Mouse (Mus musculus): ENCODE measurements around the gene Clec4a4.
"Not testable (repeated sequence)": the region's sequence is repeated elsewhere in the genome, so short reads cannot be mapped to it uniquely, and the experiment has no call there.

Gene Clec4a4

GRCm38 (mm10) chr6:122989876-122990437, at the start of gene Clec4a4:
Clec4a4 (plus strand) TSS chr6:122990367.
- DNase-seq (ENCODE audit: low spot score in 2 of 2), result no peak

DNA sequence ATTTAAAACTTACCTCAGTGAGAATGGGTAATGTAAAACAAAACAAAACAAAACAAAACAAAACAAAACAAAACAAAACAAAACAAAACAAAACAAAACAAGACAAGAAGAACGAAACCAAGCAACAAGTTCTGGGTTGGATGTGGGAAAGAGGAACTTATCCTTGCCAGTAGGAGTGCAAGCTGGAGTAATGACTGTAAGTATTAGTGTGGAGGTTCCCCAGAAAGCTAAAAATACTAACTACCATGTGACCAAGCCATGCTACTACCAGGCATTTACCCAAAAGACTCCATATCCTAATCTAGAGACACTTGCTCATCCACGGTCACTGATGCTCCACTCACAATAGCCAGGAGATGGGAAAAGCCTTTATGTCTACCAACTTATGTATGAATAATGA, 43.4 kb upstream of the Clec4a4 start:
- no peak for DNase-seq (ENCODE audit: low spot score in 2 of 2)

DNA sequence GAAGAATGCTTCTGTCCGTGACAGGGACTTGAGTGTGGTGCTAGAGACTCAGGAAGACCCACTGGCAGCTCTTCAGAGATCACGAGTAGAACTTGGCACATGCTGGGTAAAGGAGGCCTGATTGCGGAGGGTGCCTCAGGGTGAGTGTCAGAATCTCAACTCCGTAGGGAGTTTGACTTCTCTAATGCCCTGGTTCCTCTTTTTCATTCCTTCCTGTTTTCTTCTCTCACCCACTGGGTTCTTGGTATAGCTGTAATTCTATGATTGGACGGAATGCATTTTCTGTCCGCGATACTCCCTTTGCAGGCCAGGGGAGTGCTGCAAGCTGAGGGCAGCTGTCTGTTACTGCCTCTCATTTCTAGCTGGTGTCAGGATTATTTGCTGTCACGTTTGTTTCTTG, 37.8 kb upstream of the Clec4a4 start, which contains the start of gene Clec4a3:
Gene Clec4a3 (plus strand): TSS at position 115 of the 400 bp plus-strand sequence.
- DNase-seq (ENCODE audit: low spot score in 2 of 2), result no peak

DNA sequence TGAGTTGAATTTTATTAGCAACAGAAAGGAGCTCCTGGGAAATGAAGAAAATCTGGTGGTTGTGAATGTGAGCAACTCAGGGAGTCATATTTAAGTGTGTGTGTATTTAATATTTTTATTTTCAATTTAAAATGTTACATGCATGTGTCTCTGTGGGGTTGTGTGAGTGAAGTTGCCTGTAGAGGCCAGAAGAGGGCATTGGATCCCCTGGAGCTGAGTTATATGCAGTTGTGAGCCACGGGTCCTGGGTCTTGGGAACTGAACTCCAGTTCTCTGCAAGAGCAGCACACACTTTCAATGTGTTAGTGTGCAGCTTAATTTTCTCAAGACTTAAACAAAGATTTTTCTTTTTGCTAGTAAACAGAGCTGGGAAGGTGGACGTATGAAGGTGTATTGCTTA, 25.6 kb upstream of the Clec4a4 start:
- DNase-seq (ENCODE audit: low spot score in 2 of 2), result no peak

DNA sequence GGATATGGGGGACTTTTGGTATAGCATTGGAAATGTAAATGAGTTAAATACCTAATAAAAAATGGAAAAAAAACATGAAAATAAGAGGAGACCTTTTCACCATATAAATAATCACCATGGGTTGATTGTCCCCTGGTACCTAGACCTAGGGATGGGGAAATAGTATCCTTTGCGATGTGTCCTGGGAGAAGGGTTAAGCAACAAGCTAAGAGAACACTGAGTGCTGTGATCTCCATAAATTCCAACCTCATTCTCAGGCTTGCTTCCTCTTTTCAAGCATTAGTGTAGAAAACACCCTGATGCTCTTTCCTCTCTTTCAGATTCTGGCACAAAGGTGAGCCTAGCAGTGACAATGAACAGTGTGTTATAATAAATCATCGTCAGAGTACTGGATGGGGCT, 21.1 kb upstream of the Clec4a4 start:
- no peak for DNase-seq (ENCODE audit: low spot score in 2 of 2)

DNA sequence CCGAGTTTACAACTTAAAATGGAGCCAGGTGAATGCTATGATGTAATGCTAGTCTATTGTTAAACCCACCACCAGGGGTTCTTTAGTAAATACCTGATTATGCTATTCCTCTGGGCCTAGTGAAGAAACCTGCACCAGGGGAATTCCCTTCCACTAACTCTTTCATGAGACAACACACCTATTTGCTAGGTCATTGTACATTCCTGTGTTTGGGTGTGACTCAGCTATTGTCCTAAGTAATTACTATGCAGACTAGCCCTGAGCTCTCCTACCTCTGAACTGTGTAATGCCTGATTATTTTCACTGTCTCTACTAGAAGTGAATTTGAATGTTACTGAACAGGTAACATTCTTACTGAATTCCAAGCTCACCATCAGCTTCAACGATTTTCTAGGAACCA, 14.5 kb downstream of the Clec4a4 start:
- not testable (repeated sequence) for DNase-seq (ENCODE audit: low spot score in 2 of 2)

DNA sequence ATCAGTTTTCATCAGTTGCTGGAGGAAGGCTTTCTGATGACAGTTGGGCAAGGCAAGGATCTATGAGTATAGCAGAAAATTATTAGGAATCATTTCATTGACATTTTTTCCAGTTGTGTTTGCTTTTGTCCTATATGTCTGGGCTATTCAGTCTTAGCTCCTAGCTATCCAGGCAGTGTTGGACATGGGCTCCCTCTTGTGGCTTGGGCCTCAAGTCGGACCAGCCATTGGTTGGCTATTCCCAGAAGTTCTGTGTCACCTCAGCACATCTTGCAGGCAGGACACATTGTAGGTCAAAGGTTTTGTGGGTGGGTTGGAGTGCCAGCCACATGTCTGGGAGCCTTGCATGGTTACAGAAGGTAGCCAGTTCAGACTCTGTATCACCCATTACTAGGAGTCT, 15.4 kb downstream of the Clec4a4 start:
- no peak for DNase-seq (ENCODE audit: low spot score in 2 of 2)

DNA sequence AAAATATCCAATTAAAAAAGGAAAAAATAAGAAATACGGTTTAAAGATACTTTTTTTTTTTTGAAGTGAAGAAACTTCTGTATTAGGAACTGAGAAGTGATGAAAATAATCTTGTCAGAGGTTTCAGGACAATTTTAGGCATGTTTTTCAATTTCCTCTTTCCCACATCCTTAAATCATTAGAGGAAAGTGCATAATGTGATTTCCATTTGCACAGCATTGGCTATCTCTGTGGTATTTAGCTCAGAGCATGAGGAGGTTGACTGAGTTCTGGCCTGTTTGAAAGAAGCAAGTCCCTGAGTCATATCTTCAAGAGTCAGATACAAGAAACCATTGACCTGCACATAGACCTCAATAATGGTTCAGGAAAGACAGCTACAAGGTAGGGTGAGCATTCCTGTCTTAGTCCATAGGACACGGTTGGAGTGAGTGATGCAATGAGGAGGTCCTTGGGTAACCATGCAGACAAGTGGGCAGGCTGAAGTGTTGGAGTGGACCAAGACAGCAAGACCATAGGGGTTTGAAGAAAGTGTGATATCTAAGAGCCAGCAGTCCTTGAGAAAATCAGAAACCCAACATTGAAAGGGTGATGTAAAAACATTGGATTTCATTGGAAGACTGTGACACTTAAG, 59.7 kb downstream of the Clec4a4 start, which contains the start of gene Clec4b1:
Gene Clec4b1 (plus strand): TSS at position 221 of the 631 bp plus-strand sequence.
- no peak for DNase-seq (ENCODE audit: low spot score in 2 of 2)

Data from right cerebral cortex, postnatal 36 days (tissue).